Mouse (Mus musculus) adipocyte (in vitro differentiated cells): ENCODE results near the gene Sfrp2.
A peak's percentile ranks its signal among the peaks of the same experiment; 100 is the strongest.

Experiments
- DNase-seq: peaks from one replicate; pipeline ENCODE4 v3.0.0-alpha.2; 2016; ENCODE audit warnings: low spot score

Sfrp2 gene

GRCm38 (mm10) chr3:83765871-83766725, at the start of gene Sfrp2:
Gene Sfrp2 (plus strand): TSS chr3:83766321.
- DNase-seq = no peak

- DNase-seq = no peak
These were observed 48.4 kb upstream of the Sfrp2 start for GRCm38 (mm10) chr3:83717643-83718231.

GRCm38 (mm10) chr3:83718662-83719061, 47.5 kb upstream of the Sfrp2 start:
- no peak for DNase-seq

DNA sequence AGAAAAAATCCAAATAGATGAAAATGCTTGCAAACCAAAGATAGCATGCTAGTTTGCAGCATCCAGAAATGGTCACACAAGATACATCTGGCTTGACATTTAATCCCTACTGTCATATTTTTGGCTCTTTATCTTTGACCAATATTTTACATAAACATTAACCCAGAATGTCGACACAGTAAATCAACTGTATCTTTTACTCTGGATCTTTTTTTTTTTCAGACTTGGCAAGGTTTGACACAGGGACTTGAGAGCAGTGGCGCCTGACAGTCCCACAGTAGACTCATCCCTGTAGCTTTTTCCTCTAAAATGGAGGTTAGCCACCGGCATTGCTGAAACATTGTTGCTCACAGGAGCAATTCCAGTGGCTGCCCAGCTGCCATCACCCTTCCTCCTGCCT, 37.9 kb upstream of the Sfrp2 start:
- no peak for DNase-seq

- DNase-seq = no peak
These were observed 37.3 kb upstream of the Sfrp2 start for GRCm38 (mm10) chr3:83728675-83729390.

DNA sequence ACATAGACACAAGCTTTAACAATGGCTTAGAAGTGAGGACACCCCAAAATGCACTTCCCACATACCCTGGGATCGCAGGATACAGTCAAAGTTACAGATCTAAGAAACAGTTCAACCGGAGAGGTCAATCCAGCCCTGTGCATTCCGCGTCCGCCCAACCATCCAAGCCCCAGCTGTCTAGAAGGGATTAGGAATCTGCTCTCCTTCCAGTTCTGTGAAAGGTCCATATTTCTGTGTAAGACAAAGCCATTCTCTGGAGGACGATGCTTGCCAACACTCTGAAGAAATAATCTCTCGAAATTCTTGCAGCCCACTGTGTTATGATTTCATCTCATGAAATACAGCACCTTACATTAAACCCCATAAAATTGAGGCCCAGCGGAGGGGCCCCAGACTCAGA, 32.1 kb upstream of the Sfrp2 start:
- no peak for DNase-seq

DNA sequence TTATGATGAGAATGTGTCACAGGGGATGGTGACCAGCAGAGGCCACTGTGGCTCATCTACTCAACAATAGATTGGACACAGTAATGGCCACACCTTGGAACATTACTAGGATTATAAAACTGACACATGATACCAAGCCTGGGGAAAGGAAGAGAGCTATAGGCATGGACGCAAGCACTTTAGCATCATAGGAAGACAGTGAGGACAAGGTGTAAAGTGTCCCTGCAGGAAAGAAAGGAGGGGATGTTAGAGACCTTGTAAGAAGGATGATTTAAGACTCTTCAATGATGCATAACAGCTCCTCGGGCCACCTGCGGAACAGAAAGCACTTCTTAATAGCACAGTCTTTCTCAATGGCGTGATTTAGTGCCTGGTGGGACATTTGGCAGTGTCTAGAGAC, 29.1 kb upstream of the Sfrp2 start:
- DNase-seq = no peak

- DNase-seq = no peak
These were observed 25.9 kb upstream of the Sfrp2 start for GRCm38 (mm10) chr3:83740246-83740645.

- DNase-seq = no peak
These were observed 18.8 kb upstream of the Sfrp2 start for GRCm38 (mm10) chr3:83747276-83747675.

- no peak for DNase-seq
These were observed 18.2 kb upstream of the Sfrp2 start for GRCm38 (mm10) chr3:83747895-83748294.

GRCm38 (mm10) chr3:83751625-83752024, 14.5 kb upstream of the Sfrp2 start:
- DNase-seq = no peak

DNA sequence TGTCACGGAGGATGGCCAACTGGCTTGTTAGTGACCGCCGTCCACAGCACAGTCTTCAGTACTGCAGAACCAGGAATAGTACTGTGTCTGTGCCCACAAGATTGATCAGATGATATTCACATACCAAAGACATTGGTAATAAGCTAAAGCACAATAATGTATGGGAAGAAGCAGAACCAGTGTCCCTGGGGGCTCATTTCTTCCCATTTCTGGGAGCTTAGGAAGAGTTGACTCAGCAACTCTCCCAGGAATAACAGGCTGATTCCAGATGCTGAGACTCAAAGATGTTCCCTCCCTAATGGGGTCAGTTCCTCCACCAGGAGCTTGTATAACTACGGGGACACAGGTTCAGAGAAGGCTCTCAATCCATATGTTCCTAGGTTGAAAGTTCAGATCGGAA, 13.9 kb upstream of the Sfrp2 start:
- DNase-seq = no peak

DNA sequence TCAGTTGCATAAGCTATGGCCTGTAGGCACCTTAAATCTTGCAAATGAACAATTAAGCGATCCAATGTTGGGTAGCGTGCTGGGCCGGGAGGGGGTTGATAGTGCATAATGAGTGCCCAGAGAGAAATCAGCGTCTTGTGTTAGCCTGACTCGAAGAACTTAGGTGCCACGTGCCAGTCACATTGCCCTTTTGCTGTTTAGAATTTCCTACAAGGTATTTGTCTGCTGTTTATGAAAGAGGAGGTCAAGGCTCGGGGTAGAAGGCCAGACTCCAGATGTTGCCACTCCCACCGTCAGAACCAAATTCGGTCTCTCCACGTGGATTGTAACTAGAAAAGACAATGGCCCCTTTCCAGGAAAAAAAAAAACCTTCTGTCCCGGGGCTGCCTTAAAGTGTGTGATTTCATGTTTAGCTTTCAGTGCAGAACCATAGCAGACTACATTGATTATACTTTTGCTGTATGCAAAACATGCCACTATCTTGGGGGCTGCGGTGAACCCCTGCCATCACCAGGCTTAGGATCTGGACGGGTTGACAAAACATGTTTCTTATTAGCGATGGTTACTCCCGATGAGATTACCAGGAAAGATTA, 11.0 kb upstream of the Sfrp2 start:
- peak; percentile 35 for DNase-seq

DNA sequence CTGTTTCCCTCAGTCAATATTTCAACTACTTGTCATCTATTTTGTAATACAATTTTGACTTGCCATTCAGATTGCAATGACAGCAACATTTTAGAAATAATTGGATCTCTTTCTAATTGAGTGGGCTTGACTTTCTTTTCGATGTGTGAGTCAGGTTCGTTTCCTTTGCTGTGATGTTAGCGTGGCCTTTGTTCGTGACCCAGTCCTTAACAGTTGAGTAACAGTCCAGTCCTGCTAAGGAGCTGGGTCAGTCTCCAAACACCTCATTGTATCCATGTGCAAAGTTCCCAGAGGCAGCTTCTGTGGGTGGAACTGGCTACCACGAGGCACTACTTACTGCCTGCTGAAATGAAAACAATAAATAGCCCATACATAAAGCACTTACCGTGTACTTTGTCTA, 10.5 kb upstream of the Sfrp2 start:
- peak; percentile 58 for DNase-seq

DNA sequence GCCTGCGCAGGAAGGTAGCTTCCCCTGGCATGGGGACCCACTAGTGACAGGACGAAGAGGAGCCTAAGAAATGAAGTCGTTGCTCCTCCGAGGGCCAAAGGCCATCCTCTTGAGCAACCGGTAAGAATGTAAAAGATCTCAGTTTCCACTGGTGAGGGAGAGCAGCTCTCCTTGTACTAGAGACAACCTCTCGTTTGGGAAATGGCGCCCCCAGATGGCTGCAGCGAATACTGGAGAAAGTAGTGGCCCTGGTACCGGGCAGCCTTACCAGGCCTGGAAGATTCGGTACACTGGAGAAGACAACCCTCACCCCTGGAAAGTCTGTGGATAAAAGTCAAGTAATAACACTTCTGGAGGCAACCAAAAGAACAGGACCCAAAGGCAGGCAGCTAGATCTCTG, 3.8 kb upstream of the Sfrp2 start:
- no peak for DNase-seq

DNA sequence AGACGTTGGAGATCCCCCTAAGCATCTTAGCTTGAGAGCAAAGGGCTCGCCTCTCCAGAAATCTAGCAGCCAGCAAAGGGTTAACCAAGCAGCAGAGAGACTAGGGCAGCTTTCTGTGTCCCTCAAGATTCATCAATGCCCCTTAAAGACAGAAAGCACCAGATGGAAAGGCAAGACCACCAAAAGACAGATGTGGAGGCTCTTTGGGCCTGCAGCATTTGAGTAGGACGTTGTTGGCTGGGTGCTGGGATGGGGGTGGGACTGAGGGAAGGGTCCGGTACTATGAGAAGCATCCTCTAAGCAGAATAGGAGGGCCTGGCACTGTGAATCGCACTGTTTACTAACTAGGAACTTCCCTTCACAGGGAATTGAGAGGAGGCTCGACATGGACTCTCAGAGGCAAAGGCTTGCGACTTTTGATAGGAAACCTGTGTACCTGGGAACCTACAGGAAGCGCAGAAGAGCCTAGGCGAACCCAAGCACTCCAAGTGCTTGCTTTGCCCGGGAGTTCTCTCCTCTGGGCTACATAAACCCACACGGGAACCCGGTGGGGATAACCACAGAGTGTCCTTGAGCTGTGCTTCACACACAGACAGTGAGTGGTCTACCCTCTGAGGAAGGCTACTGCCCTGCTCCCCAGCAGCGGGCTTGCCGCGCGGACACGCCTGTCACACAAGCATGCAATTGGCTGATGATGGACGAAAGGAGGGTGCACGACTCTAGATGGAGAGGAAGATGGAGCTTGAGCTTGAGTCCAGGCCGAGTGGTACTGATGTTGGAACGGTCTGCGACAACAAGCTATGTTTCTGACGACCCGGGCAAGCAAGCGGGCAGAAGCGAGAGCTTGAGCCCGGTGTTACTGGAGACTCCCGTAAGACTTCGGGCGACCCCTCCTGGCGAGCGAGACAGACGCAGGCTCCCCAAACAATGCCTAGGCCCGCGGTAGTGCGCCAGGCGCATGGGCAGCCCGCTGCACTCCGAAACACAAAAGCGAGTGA, 2.3 kb upstream of the Sfrp2 start:
- no peak for DNase-seq

- DNase-seq = no peak
These were observed 577 bp downstream of the Sfrp2 start for GRCm38 (mm10) chr3:83766726-83767070.

- DNase-seq = no peak
These were observed 1.0 kb downstream of the Sfrp2 start for GRCm38 (mm10) chr3:83767121-83767520.

DNA sequence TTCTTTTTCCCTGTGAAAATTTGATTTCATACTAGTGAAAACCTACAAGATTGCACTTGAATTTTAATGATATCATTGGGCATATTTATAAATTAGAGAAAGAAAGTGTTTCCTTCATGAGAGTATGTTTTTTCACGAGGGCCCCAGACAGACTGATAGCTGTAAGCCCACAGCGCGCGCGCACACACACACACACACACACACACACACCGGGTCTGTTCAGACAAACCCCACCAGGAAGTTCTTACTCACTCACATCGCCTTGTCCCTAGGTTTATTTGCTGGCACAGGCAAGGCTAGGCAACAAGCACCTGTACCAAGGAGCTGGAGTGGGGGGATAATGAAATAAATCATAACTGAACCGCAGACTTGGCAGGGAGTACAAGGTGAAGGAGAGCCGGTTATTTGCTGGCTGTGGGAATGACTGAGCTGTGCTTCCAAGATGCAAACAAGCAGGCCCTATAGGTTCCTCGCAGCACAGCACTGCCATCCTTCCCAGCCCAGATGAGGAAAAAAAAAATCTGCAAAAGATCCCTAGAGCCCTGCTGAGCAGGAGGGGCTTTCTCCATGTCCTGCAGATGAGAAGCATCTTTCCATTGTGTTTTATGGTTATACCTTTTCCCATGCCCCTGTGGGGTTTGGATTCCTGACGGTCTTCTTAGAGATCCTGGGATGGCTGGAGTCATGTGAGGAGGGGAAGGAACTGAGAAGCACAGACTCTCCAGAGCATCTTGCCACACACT, 2.3 kb downstream of the Sfrp2 start:
- DNase-seq = no peak

DNA sequence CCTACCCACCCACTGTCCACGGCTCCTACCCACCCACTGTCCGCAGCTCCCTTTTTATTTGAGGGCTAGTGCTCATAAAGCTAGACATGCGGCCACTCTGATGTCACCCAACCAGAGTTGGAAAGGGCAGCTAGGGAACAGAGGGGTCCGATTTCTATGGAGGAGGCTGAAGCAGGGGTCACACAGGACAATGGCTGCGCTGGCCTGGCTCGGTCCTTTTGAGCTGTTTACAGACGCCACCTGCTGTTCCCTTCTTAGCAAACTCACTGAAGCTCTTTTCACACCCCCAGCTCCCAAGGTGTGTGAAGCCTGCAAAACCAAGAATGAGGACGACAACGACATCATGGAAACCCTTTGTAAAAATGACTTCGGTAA, 2.9 kb downstream of the Sfrp2 start:
- DNase-seq = no peak
